Mouse (Mus musculus): ENCODE results near the gene Tmem216.
"Not testable (repeated sequence)": the region's sequence is repeated elsewhere in the genome, so short reads cannot be mapped to it uniquely, and the experiment has no call there.

- TF ChIP-seq POLR2A, CTCF (IDR thresholded peaks at IDR 0.05; ENCODE audit: insufficient read depth, low read depth, low read length): not testable (repeated sequence)
These were observed 1.9 kb upstream of the Tmem216 start for GRCm38 (mm10) chr19:10557837-10558375.
